Comparison of ENCODE assay signal across 10 mouse cellular contexts in the genomic region with DNA sequence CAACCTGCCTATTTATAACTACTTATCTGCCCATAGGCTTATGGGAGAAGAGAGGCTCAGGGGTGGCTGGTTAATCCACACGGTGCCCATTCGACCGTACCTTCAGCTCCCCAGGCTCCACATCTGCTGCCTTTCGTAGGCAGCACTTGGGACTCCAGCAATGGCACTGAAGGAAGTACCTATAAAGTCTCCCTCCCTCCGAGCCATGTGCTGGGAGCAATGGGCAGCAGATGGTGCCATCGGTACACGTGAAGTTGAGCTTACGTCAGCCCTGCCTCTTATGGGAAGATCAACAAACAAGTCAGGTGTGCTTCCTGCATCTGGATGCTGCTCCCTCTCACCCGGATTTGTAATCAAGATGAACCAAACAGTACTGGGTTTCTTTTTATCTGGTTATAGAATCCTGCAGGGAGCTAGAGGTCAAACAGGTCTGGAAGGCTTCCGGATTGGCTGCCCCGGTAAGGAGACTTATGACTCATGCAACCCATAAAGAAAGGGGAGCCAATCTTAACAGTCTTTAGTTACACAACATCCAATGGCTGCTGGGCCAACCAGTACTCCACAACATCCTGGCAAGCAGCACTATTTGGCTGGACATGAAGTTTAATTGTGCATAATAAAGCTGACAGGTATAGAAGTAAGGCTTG. TPM values are rescaled to one million over a fixed set of nuclear protein-coding genes. Genes with fewer than 3 reads are reported as not detected.
DNase-seq lines count a peak whose midpoint lies in the region; ATAC-seq and TF ChIP-seq lines count a peak whose summit lies in the region.
"Had no signal": no experiment of that assay in that cellular context is flagged by ENCODE, and none has a peak within 500 bp of the region (broad histone marks: within the 10 kb centered on the region; RNA-seq: fewer than 3 reads in every experiment).

No protein-coding gene starts in this region.

- H3K4me2 ChIP-seq in embryonic facial prominence, embryonic 14.5 days (ENCODE audit: low read depth, low read length) = no peak overlapping the region
- H3K4me2 ChIP-seq: neural tube, embryonic 15.5 days had no signal

- TF ChIP-seq CTCF in liver, adult 2 months (IDR thresholded peaks at IDR 0.05; ENCODE audit: low read depth, low read length) = peak; percentile 46
- peak; percentile 54; the same call in 1 of the 2 replicates for TF ChIP-seq CTCF in cerebellum, adult 2 months (IDR thresholded peaks at IDR 0.05; ENCODE audit: borderline replicate concordance, insufficient read depth, low read depth, low read length)

- 0 out of 2 replicates have a peak, but pooled peaks have one; percentile 12 for ATAC-seq in embryonic facial prominence, embryonic 14.5 days (ENCODE audit: low read depth)

- no peaks in the 10 kb centered on the region for H3K9me3 ChIP-seq in embryonic facial prominence, embryonic 14.5 days (ENCODE audit: control insufficient read depth, low read length)
- H3K9me3 ChIP-seq in embryonic facial prominence, embryonic 10.5 days = no peaks in the 10 kb centered on the region
- H3K9me3 ChIP-seq: neural tube, embryonic 15.5 days had no signal

- DNase-seq in embryonic facial prominence, embryonic 14.5 days (ENCODE audit: low spot score) = no peak
- no peak for DNase-seq in embryonic facial prominence, embryonic 10.5 days (ENCODE audit: low spot score)
- DNase-seq in liver, adult 2 months (ENCODE audit: extremely low read depth, low read depth, low spot score) = no peak
- DNase-seq in liver = no peak
- peak; percentile 29 to 40 for DNase-seq in cerebellum, adult 2 months
- DNase-seq in retina, adult 2 months (ENCODE audit: low read depth, low spot score) = peak; percentile 54
- no peak for DNase-seq in adrenal gland, postnatal 10 days
- DNase-seq in right cerebral cortex, postnatal 36 days (ENCODE audit: low spot score in 2 of 2) = no peak
- DNase-seq: thymus, postnatal 25 days had no signal

- no peak for TF ChIP-seq POLR2A in liver, adult 2 months (IDR thresholded peaks at IDR 0.05; ENCODE audit: extremely low read depth, insufficient read depth, low read length)
- TF ChIP-seq POLR2A in cerebellum, adult 2 months (IDR thresholded peaks at IDR 0.05; ENCODE audit: borderline replicate concordance, insufficient read depth, low read length) = no peak

- H3K79me2 ChIP-seq in liver, adult 2 months (ENCODE audit: control insufficient read depth, insufficient read depth, low read length) = no peaks in the 10 kb centered on the region

- 71% methylated on average over 11 of the region's 11 CpGs for WGBS in embryonic facial prominence, embryonic 14.5 days
- WGBS in embryonic facial prominence, embryonic 10.5 days = 81% methylated on average over 11 of the region's 11 CpGs
- WGBS in liver, adult 2 months = 83% methylated on average over 11 of the region's 11 CpGs
- 22% methylated on average over 11 of the region's 11 CpGs for WGBS in cerebellum, adult 2 months

- H3K9ac ChIP-seq in embryonic facial prominence, embryonic 14.5 days (ENCODE audit: low read depth, low read length) = no peak overlapping the region
- H3K9ac ChIP-seq in liver, adult 2 months (ENCODE audit: low read depth, low read length) = no peak overlapping the region
- H3K9ac ChIP-seq: neural tube, embryonic 15.5 days had no signal

- no peak overlapping the region for H3K27ac ChIP-seq in embryonic facial prominence, embryonic 14.5 days (replicated peaks; ENCODE audit: low read depth, low read length)
- H3K27ac ChIP-seq in embryonic facial prominence, embryonic 10.5 days (replicated peaks) = no peak overlapping the region
- no peak overlapping the region for H3K27ac ChIP-seq in liver, adult 2 months (replicated peaks; ENCODE audit: insufficient read depth, low read depth, low read length)
- no peak overlapping the region for H3K27ac ChIP-seq in cerebellum, adult 2 months (ENCODE audit: insufficient read depth, low read length)
- H3K27ac ChIP-seq: neural tube, embryonic 15.5 days had no signal

- no peak overlapping the region for H3K4me3 ChIP-seq in embryonic facial prominence, embryonic 14.5 days (ENCODE audit: low read depth, low read length)
- H3K4me3 ChIP-seq in embryonic facial prominence, embryonic 10.5 days = no peak overlapping the region
- H3K4me3 ChIP-seq in liver, adult 2 months (ENCODE audit: insufficient read depth, low read depth, low read length) = no peak overlapping the region
- H3K4me3 ChIP-seq in cerebellum, adult 2 months (replicated peaks; ENCODE audit: insufficient read depth, low read depth, low read length) = no peak overlapping the region
- H3K4me3 ChIP-seq: neural tube, embryonic 15.5 days had no signal

- no peaks in the 10 kb centered on the region for H3K4me1 ChIP-seq in embryonic facial prominence, embryonic 14.5 days (ENCODE audit: control insufficient read depth, insufficient read depth, low read length)
- H3K4me1 ChIP-seq in embryonic facial prominence, embryonic 10.5 days = no peaks in the 10 kb centered on the region
- H3K4me1 ChIP-seq in liver, adult 2 months (ENCODE audit: control insufficient read depth, insufficient read depth, low read length) = no peaks in the 10 kb centered on the region
- peaks cover 7% of the 10 kb centered on the region for H3K4me1 ChIP-seq in cerebellum, adult 2 months (ENCODE audit: control insufficient read depth, insufficient read depth, low read length)
- H3K4me1 ChIP-seq: neural tube, embryonic 15.5 days had no signal

- H3K36me3 ChIP-seq in embryonic facial prominence, embryonic 14.5 days (ENCODE audit: control insufficient read depth, insufficient read depth, low read length) = peaks cover 61% of the 10 kb centered on the region
- peaks cover 23% of the 10 kb centered on the region for H3K36me3 ChIP-seq in embryonic facial prominence, embryonic 10.5 days (replicated peaks)
- H3K36me3 ChIP-seq in liver, adult 2 months (ENCODE audit: control insufficient read depth, insufficient read depth, low read length) = peaks cover 37% of the 10 kb centered on the region

- H3K27me3 ChIP-seq in embryonic facial prominence, embryonic 14.5 days (replicated peaks; ENCODE audit: control insufficient read depth, insufficient read depth, low read length) = no peaks in the 10 kb centered on the region
- H3K27me3 ChIP-seq in embryonic facial prominence, embryonic 10.5 days (replicated peaks; ENCODE audit: low read depth, poor library complexity, severe bottlenecking) = no peaks in the 10 kb centered on the region
- no peaks in the 10 kb centered on the region for H3K27me3 ChIP-seq in liver, adult 2 months (ENCODE audit: control insufficient read depth, insufficient read depth, low read length)
- H3K27me3 ChIP-seq in cerebellum, adult 2 months (ENCODE audit: control insufficient read depth, insufficient read depth, low read length) = no peaks in the 10 kb centered on the region
- H3K27me3 ChIP-seq: neural tube, embryonic 15.5 days had no signal

RNA-seq across cellular contexts. Expression of gene Rassf2, which starts 34.2 kb away (rescaled TPM):
- polyA plus RNA-seq in embryonic facial prominence, embryonic 14.5 days (2014; fragmentation: Nextera tagmentation; extraction: Ambion mirVana) = 23.0 and 23.1 TPM in 2 replicates
- 10.6 and 14.2 TPM in 2 replicates for polyA plus RNA-seq in embryonic facial prominence, embryonic 10.5 days (2016; fragmentation: Nextera tagmentation; extraction: Ambion mirVana)
- 1.3 and 1.5 TPM in 2 replicates for total RNA-seq in liver, adult 2 months (2014; rRNA removed)
- 0.45 and 0.84 TPM in 2 replicates for polyA plus RNA-seq in liver, adult 2 months (2012; rRNA removed)
- 35.8 and 44.7 TPM in 2 replicates for polyA plus RNA-seq in cerebellum, adult 2 months (2012; rRNA removed)
- total RNA-seq in adrenal gland, postnatal 10 days (2021) = 10 to 100 TPM; 14.6 to 15.1 TPM

Comparison
In these comparisons a context has a peak if more than half of its experiments do, and no peak if none do; other contexts are left out.
1. DNase-seq: peak in cerebellum, adult 2 months (2 of 2) and retina, adult 2 months (single experiment); none in embryonic facial prominence, embryonic 14.5 days (single experiment), embryonic facial prominence, embryonic 10.5 days (single experiment), liver, adult 2 months (single experiment), liver (single experiment), adrenal gland, postnatal 10 days (single experiment) and right cerebral cortex, postnatal 36 days (0 of 2).